Mouse (Mus musculus): ENCODE measurements around the gene Gm8773. TPM values are rescaled to one million over a fixed set of nuclear protein-coding genes. Genes with fewer than 3 reads are reported as not detected.

The Gm8773 gene
- 4.1 and 5.6 TPM in 2 replicates for polyA plus RNA-seq (2016; fragmentation: Nextera tagmentation; extraction: Ambion mirVana)

DNA sequence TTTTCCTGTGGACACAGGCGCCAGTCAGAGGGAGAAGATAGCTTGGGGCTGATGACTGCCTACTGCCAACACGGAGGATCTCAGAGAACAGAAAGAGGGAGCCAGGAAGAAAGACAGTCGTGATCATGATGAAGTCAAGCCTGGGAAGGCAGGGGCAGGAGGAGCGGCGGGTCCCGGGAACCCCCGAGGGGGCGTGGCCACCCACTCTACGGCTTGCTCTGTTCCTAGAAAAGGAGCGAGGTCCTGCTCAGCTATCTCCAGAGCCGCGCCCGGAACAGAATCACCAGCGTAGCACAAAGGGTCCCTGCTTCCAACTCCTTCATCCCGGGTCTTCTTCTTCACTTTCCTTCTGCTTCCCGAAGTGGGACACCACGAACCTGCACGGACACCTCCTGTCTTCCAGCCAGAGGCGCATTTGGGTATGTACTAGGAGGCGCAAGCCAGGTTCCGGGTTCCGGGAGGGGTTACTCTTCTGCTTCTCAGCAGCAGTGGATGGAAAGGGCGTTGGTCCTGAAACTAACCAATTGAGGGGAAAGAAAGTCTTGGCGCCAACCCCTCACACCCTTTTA, at the start of gene Gm8773:
Gene Gm8773, plus strand, starts transcription at position 51 of the 569 bp plus-strand sequence.
- WGBS = 2% methylated on average over 24 of the region's 24 CpGs
- ATAC-seq (ENCODE audit: insufficient number of reproducible peaks, insufficient read depth, low FRiP score, low TSS enrichment) = no peak
- H3K9ac ChIP-seq = peak within 1 kb of the TSS; percentile 39

DNA sequence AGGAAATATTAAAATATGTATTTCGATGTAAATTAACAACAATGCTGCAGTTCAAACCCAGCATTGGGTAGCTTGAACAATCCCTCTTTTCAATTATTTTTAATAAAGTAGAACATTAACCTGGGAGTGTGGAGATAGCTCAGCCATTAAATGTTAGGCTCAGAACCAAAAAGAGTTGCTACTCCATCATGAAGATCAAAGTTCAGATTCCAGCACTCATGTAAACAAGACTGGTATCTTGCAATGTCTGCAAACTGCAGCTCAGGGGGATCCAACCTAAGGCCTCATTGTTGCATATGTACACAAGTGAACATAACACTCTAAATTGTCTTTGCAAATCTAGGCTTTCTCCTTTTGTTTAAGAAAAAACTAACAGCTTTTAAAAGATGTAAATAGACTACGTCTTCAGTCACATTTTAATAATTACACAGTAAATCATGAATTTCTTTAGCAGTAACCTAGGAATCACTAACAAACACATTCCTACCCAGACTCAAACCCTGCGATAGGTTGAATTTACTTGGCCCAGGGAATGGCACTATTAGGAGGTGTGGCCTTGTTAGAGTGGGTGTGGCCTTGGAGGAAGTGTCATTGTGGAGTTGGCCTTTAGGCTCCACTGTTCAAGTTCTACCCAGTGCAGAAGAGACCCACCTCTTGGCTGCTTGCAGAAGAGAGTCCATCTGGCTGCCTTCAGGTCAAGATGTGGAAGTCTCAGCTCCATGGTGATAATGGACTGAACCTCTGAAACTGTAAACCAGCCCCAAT, 39.8 kb upstream of the Gm8773 start:
- Histone ChIP-seq H3K9ac (no peak overlapping the region), H3K27ac (no peak overlapping the region), H3K9me3 (no peaks in the 10 kb centered on the region), H3K4me2 (replicated peaks) (no peak overlapping the region), H3K27me3 (no peaks in the 10 kb centered on the region), H3K4me3 (no peak overlapping the region), H3K36me3 (peaks cover 12% of the 10 kb centered on the region), H3K4me1 (no peaks in the 10 kb centered on the region)
- no peak for ATAC-seq (ENCODE audit: insufficient number of reproducible peaks, insufficient read depth, low FRiP score, low TSS enrichment)
- 92% methylated on average over 3 of the region's 3 CpGs for WGBS

More for the DNA sequence above, at the start of gene Gm8773:
- peak within 1 kb of the TSS; percentile 79 for H3K4me2 ChIP-seq (replicated peaks)
- no peaks in the 10 kb centered on the region for H3K4me1 ChIP-seq
- no peaks in the 10 kb centered on the region for H3K36me3 ChIP-seq
- H3K27ac ChIP-seq = no peak within 1 kb of the TSS
- peaks cover 7% of the 10 kb centered on the region; the same call in 1 of the 2 replicates for H3K27me3 ChIP-seq
- H3K9me3 ChIP-seq = no peaks in the 10 kb centered on the region
- H3K4me3 ChIP-seq = peak within 1 kb of the TSS; percentile 51

GRCm38 (mm10) chr5:5536131-5536530, 37.5 kb upstream of the Gm8773 start:
- Histone ChIP-seq H3K27ac (no peak overlapping the region), H3K9me3 (no peaks in the 10 kb centered on the region), H3K27me3 (no peaks in the 10 kb centered on the region), H3K9ac (no peak overlapping the region), H3K4me2 (replicated peaks) (no peak overlapping the region), H3K4me1 (no peaks in the 10 kb centered on the region), H3K4me3 (no peak overlapping the region), H3K36me3 (peaks cover 24% of the 10 kb centered on the region)
- 88% methylated on average over 1 of the region's 1 CpGs for WGBS
- ATAC-seq (ENCODE audit: insufficient number of reproducible peaks, insufficient read depth, low FRiP score, low TSS enrichment) = no peak

DNA sequence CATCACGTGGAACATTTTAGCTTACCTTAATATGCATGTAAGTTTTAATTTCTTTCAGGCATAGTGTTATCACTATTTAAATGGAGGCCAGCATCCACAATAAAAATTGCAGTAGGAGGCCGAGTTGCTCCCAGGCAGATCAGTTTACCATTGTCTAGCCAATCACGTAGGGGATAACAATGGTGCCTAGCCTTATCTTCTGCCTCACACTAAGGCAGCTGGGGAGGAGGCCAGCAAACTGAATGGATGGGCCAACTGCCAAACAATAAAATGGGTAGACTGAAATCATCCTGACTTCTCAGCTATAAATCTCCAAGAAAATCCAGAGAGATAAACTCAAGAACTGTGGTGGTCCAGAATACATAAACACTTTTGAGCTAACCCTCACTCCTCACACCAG, 33.8 kb upstream of the Gm8773 start:
- no peak overlapping the region for H3K4me3 ChIP-seq
- WGBS = 83% methylated on average over 3 of the region's 3 CpGs
- H3K27me3 ChIP-seq = no peaks in the 10 kb centered on the region
- peaks cover 48% of the 10 kb centered on the region for H3K36me3 ChIP-seq
- H3K9me3 ChIP-seq = no peaks in the 10 kb centered on the region
- no peaks in the 10 kb centered on the region for H3K4me1 ChIP-seq
- H3K4me2 ChIP-seq (replicated peaks) = no peak overlapping the region
- H3K27ac ChIP-seq = no peak overlapping the region
- H3K9ac ChIP-seq = no peak overlapping the region
- no peak for ATAC-seq (ENCODE audit: insufficient number of reproducible peaks, insufficient read depth, low FRiP score, low TSS enrichment)

DNA sequence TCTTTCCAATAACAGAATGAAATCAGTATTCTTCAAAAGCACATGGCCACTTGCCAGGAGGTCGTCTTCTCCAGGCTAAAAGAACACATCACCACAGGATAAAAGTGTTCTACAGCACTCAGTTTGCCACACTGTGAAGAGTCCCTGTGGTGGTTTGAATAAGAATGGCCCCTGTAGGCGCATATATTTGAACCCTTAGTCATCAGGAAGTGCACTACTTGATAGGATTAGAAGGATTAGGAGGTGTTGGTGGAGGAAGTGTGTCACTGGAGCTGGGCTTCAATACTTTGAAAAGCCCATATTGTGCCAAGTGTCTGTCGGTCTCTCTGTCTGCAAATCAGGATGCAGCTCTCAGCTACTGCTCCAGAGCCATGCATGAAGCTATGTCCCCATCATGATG, 33.2 kb upstream of the Gm8773 start:
- peaks cover 48% of the 10 kb centered on the region for H3K36me3 ChIP-seq
- H3K4me3 ChIP-seq = no peak overlapping the region
- WGBS = 78% methylated on average over 3 of the region's 3 CpGs
- H3K9me3 ChIP-seq = no peaks in the 10 kb centered on the region
- no peak overlapping the region for H3K27ac ChIP-seq
- H3K9ac ChIP-seq = no peak overlapping the region
- H3K4me2 ChIP-seq (replicated peaks) = no peak overlapping the region
- no peaks in the 10 kb centered on the region for H3K27me3 ChIP-seq
- ATAC-seq (ENCODE audit: insufficient number of reproducible peaks, insufficient read depth, low FRiP score, low TSS enrichment) = no peak
- H3K4me1 ChIP-seq = no peaks in the 10 kb centered on the region

DNA sequence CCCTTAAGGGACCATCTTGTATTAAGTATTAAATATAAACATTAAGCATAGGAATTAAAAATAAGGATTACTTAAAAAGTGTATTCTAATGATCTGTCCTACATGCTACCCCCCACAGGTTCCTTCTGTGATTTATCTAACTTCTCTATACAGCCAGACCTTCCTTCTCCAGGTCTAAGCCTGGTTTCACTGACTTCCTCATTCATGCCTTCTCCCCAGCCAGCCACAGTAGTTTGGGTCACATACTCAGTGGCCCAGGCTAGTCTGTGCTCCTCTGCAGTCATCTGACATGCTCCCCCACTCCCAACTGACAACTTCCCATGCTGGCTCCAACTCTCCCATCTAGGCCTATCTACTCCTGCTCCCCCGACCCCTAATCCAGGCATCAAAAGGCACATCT, 22.5 kb upstream of the Gm8773 start:
- WGBS = 93% methylated on average over 1 of the region's 1 CpGs

GRCm38 (mm10) chr5:5559079-5559740, 14.4 kb upstream of the Gm8773 start, which contains the start of gene Gtpbp10:
Gene Gtpbp10 (minus strand): TSS chr5:5559538.
- H3K4me1 ChIP-seq = peaks cover 6% of the 10 kb centered on the region; the same call in 1 of the 2 replicates
- H3K4me3 ChIP-seq = peak within 1 kb of the TSS; percentile 62
- peak within 1 kb of the TSS; percentile 81 for H3K27ac ChIP-seq
- H3K4me2 ChIP-seq (replicated peaks) = peak within 1 kb of the TSS; percentile 57
- peak; percentile 99 for ATAC-seq (ENCODE audit: insufficient number of reproducible peaks, insufficient read depth, low FRiP score, low TSS enrichment)
- H3K36me3 ChIP-seq = peaks cover 6% of the 10 kb centered on the region
- H3K9ac ChIP-seq = peak within 1 kb of the TSS; percentile 63
- WGBS = under 1% methylated on average over 43 of the region's 43 CpGs
- H3K9me3 ChIP-seq = no peaks in the 10 kb centered on the region
- no peaks in the 10 kb centered on the region for H3K27me3 ChIP-seq

More for the DNA sequence above, 22.5 kb upstream of the Gm8773 start:
- Histone ChIP-seq H3K27ac (no peak overlapping the region), H3K36me3 (peaks cover 46% of the 10 kb centered on the region), H3K4me3 (no peak overlapping the region), H3K9me3 (no peaks in the 10 kb centered on the region), H3K9ac (no peak overlapping the region), H3K4me1 (no peaks in the 10 kb centered on the region), H3K4me2 (replicated peaks) (no peak overlapping the region), H3K27me3 (no peaks in the 10 kb centered on the region)
- no peak for ATAC-seq (ENCODE audit: insufficient number of reproducible peaks, insufficient read depth, low FRiP score, low TSS enrichment)

DNA sequence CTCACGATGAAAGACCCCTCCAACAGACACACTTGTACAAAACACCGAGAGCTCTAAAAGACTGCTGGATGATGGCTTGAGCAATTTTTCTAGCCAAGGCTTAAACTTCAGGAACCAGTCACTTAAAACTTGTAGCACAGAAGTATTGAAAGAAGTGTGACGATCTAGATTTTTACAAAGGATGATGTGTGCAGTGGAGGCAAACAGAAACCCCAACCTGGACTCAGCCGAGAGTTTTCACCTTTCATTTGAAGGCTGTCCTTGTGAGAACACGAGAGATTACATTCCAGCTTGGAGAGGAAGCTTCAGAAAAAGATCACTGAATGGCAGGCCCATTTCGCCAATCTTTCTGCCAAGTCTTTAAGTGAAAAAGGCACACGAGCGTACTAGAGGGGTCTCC, 13.8 kb upstream of the Gm8773 start:
- H3K36me3 ChIP-seq = peaks cover under 1% of the 10 kb centered on the region
- H3K9me3 ChIP-seq = no peaks in the 10 kb centered on the region
- no peaks in the 10 kb centered on the region for H3K27me3 ChIP-seq
- peak overlapping the region; percentile 62 for H3K4me3 ChIP-seq
- peak overlapping the region; percentile 63 for H3K9ac ChIP-seq
- peaks cover 6% of the 10 kb centered on the region; the same call in 1 of the 2 replicates for H3K4me1 ChIP-seq
- ATAC-seq (ENCODE audit: insufficient number of reproducible peaks, insufficient read depth, low FRiP score, low TSS enrichment) = no peak
- 43% methylated on average over 8 of the region's 8 CpGs for WGBS
- H3K4me2 ChIP-seq (replicated peaks) = peak overlapping the region; percentile 57
- peak overlapping the region; percentile 66; the same call in 1 of the 2 replicates for H3K27ac ChIP-seq

- H3K4me3 ChIP-seq = no peak overlapping the region
- H3K9ac ChIP-seq = no peak overlapping the region
- no peak for ATAC-seq (ENCODE audit: insufficient number of reproducible peaks, insufficient read depth, low FRiP score, low TSS enrichment)
- WGBS = 64% methylated on average over 4 of the region's 4 CpGs
- H3K27me3 ChIP-seq = no peaks in the 10 kb centered on the region
- no peak overlapping the region for H3K4me2 ChIP-seq (replicated peaks)
- H3K9me3 ChIP-seq = no peaks in the 10 kb centered on the region
- no peaks in the 10 kb centered on the region for H3K36me3 ChIP-seq
- H3K27ac ChIP-seq = no peak overlapping the region
- H3K4me1 ChIP-seq = peaks cover 6% of the 10 kb centered on the region; the same call in 1 of the 2 replicates
Measured at GRCm38 (mm10) chr5:5561041-5561706, 12.4 kb upstream of the Gm8773 start.

GRCm38 (mm10) chr5:5562435-5562834, 11.2 kb upstream of the Gm8773 start:
- no peak for ATAC-seq (ENCODE audit: insufficient number of reproducible peaks, insufficient read depth, low FRiP score, low TSS enrichment)
- Histone ChIP-seq H3K9me3 (no peaks in the 10 kb centered on the region), H3K27ac (no peak overlapping the region), H3K36me3 (no peaks in the 10 kb centered on the region), H3K4me3 (no peak overlapping the region), H3K9ac (no peak overlapping the region), H3K4me2 (replicated peaks) (no peak overlapping the region), H3K27me3 (no peaks in the 10 kb centered on the region), H3K4me1 (peaks cover 6% of the 10 kb centered on the region; the same call in 1 of the 2 replicates)
- 55% methylated on average over 3 of the region's 3 CpGs for WGBS

DNA sequence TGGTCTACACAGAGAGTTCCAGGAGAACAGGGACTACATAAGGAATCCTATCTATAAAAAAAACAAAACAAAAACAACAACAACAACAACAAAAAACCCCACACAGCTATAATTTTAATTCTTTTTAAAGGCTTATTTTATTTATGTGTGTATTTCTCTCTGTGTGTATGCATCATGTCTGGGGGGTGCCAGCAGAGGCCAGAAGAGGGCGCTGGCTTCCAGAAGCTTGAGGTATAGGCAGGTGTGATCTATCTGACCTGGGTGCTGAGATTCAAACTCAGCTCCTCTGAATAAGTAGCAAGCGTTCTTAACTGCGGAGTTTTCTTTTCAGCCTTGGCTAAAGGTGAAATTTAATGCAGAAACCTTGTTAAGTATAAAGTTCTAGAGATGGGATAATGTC, 14.1 kb downstream of the Gm8773 start:
- H3K27ac ChIP-seq = no peak overlapping the region
- H3K9me3 ChIP-seq = no peaks in the 10 kb centered on the region
- H3K4me3 ChIP-seq = no peak overlapping the region
- 78% methylated on average over 3 of the region's 3 CpGs for WGBS
- no peak overlapping the region for H3K9ac ChIP-seq
- no peaks in the 10 kb centered on the region for H3K27me3 ChIP-seq
- no peaks in the 10 kb centered on the region for H3K4me1 ChIP-seq
- ATAC-seq (ENCODE audit: insufficient number of reproducible peaks, insufficient read depth, low FRiP score, low TSS enrichment) = no peak
- no peaks in the 10 kb centered on the region for H3K36me3 ChIP-seq
- H3K4me2 ChIP-seq (replicated peaks) = no peak overlapping the region

All from embryonic facial prominence, embryonic 12.5 days (tissue).